Mouse (Mus musculus) intestine, embryonic 14.5 days (tissue): ENCODE results near the gene Tex44. TPM values are rescaled to one million over a fixed set of nuclear protein-coding genes. Genes with fewer than 3 reads are reported as not detected.

Source experiments
- ATAC-seq: fragments of 200-750 bp; cut with Nextera tagmentation; replicated peaks from 2 replicates; pipeline ENCODE4 v1.8.0; 2017; ENCODE audit warnings: low read depth, moderate number of reproducible peaks, moderate TSS enrichment, moderate library complexity; ENCODE audit not compliant: low FRiP score, low TSS enrichment
- DNase-seq: peaks from one replicate; pipeline ENCODE4 v3.0.0-alpha.2; 2018; ENCODE audit warnings: low spot score
- H3K27ac ChIP-seq: fragments of 300-500 bp; sonication (generic); 2 replicates; pipeline ENCODE4 v1.5.1; 2014; ENCODE audit warnings: low read depth, mild to moderate bottlenecking, control low read depth
- H3K27me3 ChIP-seq: fragments of 300-500 bp; sonication (generic); replicated peaks from 2 replicates; pipeline ENCODE4 v1.6.1; 2014; ENCODE audit warnings: low read length, control low read depth; ENCODE audit not compliant: control insufficient read depth, insufficient read depth
- H3K36me3 ChIP-seq: fragments of 300-500 bp; sonication (generic); 2 replicates; pipeline ENCODE4 v1.6.1; 2014; ENCODE audit warnings: low read length, control low read depth; ENCODE audit not compliant: control insufficient read depth, insufficient read depth
- H3K4me1 ChIP-seq: fragments of 300-500 bp; sonication (generic); replicated peaks from 2 replicates; pipeline ENCODE4 v1.6.1; 2014; ENCODE audit warnings: low read length, control low read depth, mixed read lengths; ENCODE audit not compliant: control insufficient read depth, insufficient read depth
- H3K4me2 ChIP-seq: fragments of 300-500 bp; sonication (generic); 2 replicates; pipeline ENCODE4 v1.6.1; 2014; ENCODE audit warnings: low read length
- H3K4me3 ChIP-seq: fragments of 300-500 bp; sonication (generic); 2 replicates; pipeline ENCODE4 v1.5.1; 2014; ENCODE audit warnings: low read depth, low read length, control low read depth, mixed read lengths
- H3K9ac ChIP-seq: fragments of 300-500 bp; sonication (generic); 2 replicates; pipeline ENCODE4 v1.6.1; 2014; ENCODE audit warnings: mild to moderate bottlenecking, low read length
- H3K9me3 ChIP-seq: fragments of 300-500 bp; sonication (generic); 2 replicates; pipeline ENCODE4 v1.6.1; 2016; ENCODE audit warnings: low read length, control low read depth; ENCODE audit not compliant: control insufficient read depth
- WGBS: fragments of 180-500 bp; shearing (Covaris S2); extraction: QIAGEN DNeasy Blood & Tissue Kit; methylation state at CpG from one replicate; pipeline ENCODE4 v1.1.7; 2014; 5-methylcytosine and 5-hydroxymethylcytosine counted together
- polyA plus RNA-seq: library from polyadenylated mRNA; unstranded; fragments of >200 nt; fragmentation: Nextera tagmentation; extraction: Ambion mirVana; gene quantifications from 2 replicates; pipeline ENCODE4 v1.2.1, GENCODE M21; 2014

The Tex44 gene
- not detected in 2 replicates for polyA plus RNA-seq

GRCm38 (mm10) chr1:86426128-86426527 is at the start of gene Tex44, which contains the start of gene Nmur1:
Gene Tex44, plus strand, starts transcription at chr1:86426329.
Gene Nmur1, minus strand, starts transcription at chr1:86426228.
- Histone ChIP-seq H3K4me3 (no peak within 1 kb of the TSS), H3K36me3 (no peaks in the 10 kb centered on the region), H3K9ac (no peak within 1 kb of the TSS), H3K4me2 (no peak within 1 kb of the TSS), H3K27me3 (no peaks in the 10 kb centered on the region), H3K27ac (no peak within 1 kb of the TSS), H3K4me1 (peaks cover 3% of the 10 kb centered on the region; the same call in 1 of the 2 replicates), H3K9me3 (no peaks in the 10 kb centered on the region)
- WGBS = 94% methylated on average over 8 of the region's 8 CpGs
- ATAC-seq (no peak), DNase-seq (no peak)

- Histone ChIP-seq H3K36me3 (no peaks in the 10 kb centered on the region), H3K27ac (no peak overlapping the region), H3K27me3 (no peaks in the 10 kb centered on the region), H3K4me3 (no peak overlapping the region), H3K4me1 (no peaks in the 10 kb centered on the region), H3K9me3 (no peaks in the 10 kb centered on the region), H3K4me2 (no peak overlapping the region), H3K9ac (no peak overlapping the region)
- 83% methylated on average over 5 of the region's 5 CpGs for WGBS
- no peak for DNase-seq
- no peak for ATAC-seq
These were observed 49.8 kb upstream of the Tex44 start for GRCm38 (mm10) chr1:86376354-86376753.

GRCm38 (mm10) chr1:86378662-86379061 is 47.5 kb upstream of the Tex44 start:
- Histone ChIP-seq H3K27ac (no peak overlapping the region), H3K4me2 (no peak overlapping the region), H3K9ac (no peak overlapping the region), H3K4me3 (no peak overlapping the region), H3K9me3 (no peaks in the 10 kb centered on the region), H3K27me3 (no peaks in the 10 kb centered on the region), H3K4me1 (no peaks in the 10 kb centered on the region), H3K36me3 (no peaks in the 10 kb centered on the region)
- 49% methylated on average over 6 of the region's 6 CpGs for whole genome bisulfite sequencing
- DNase-seq = no peak
- ATAC-seq = no peak

- Histone ChIP-seq H3K4me1 (no peaks in the 10 kb centered on the region), H3K4me2 (no peak overlapping the region), H3K9ac (no peak overlapping the region), H3K36me3 (no peaks in the 10 kb centered on the region), H3K27ac (no peak overlapping the region), H3K27me3 (no peaks in the 10 kb centered on the region), H3K9me3 (no peaks in the 10 kb centered on the region), H3K4me3 (no peak overlapping the region)
- DNase-seq (no peak), ATAC-seq (no peak)
- 76% methylated on average over 9 of the region's 9 CpGs for WGBS
These were observed 47.0 kb upstream of the Tex44 start for GRCm38 (mm10) chr1:86379161-86379569.

GRCm38 (mm10) chr1:86381027-86381426 is 45.1 kb upstream of the Tex44 start:
- 23% methylated on average over 13 of the region's 13 CpGs for WGBS
- H3K9ac ChIP-seq = no peak overlapping the region
- H3K4me3 ChIP-seq = no peak overlapping the region
- no peak for ATAC-seq
- DNase-seq = no peak
- no peaks in the 10 kb centered on the region for H3K9me3 ChIP-seq
- H3K36me3 ChIP-seq = no peaks in the 10 kb centered on the region
- no peak overlapping the region for H3K4me2 ChIP-seq
- no peaks in the 10 kb centered on the region for H3K4me1 ChIP-seq
- H3K27me3 ChIP-seq = no peaks in the 10 kb centered on the region
- H3K27ac ChIP-seq = no peak overlapping the region

- no peaks in the 10 kb centered on the region for H3K27me3 ChIP-seq
- 3% methylated on average over 11 of the region's 11 CpGs for WGBS
- ATAC-seq = peak; percentile 70; the same call in 1 of the 2 replicates
These were observed 36.9 kb upstream of the Tex44 start for GRCm38 (mm10) chr1:86389230-86389629.

GRCm38 (mm10) chr1:86391425-86391824 is 34.7 kb upstream of the Tex44 start:
- H3K9ac ChIP-seq = no peak overlapping the region
- DNase-seq (no peak), ATAC-seq (no peak)
- no peaks in the 10 kb centered on the region for H3K4me1 ChIP-seq
- H3K4me2 ChIP-seq = no peak overlapping the region
- no peaks in the 10 kb centered on the region for H3K27me3 ChIP-seq
- WGBS = 77% methylated on average over 2 of the region's 2 CpGs
- H3K9me3 ChIP-seq = no peaks in the 10 kb centered on the region
- no peaks in the 10 kb centered on the region for H3K36me3 ChIP-seq
- H3K4me3 ChIP-seq = no peak overlapping the region
- no peak overlapping the region for H3K27ac ChIP-seq

More at GRCm38 (mm10) chr1:86389230-86389629, 36.9 kb upstream of the Tex44 start:
- no peak overlapping the region for H3K27ac ChIP-seq
- no peaks in the 10 kb centered on the region for H3K4me1 ChIP-seq
- peak; percentile 95 for DNase-seq
- H3K9me3 ChIP-seq = no peaks in the 10 kb centered on the region
- H3K4me3 ChIP-seq = no peak overlapping the region
- no peak overlapping the region for H3K9ac ChIP-seq
- H3K36me3 ChIP-seq = no peaks in the 10 kb centered on the region
- no peak overlapping the region for H3K4me2 ChIP-seq

GRCm38 (mm10) chr1:86393219-86393618 is 32.9 kb upstream of the Tex44 start:
- Histone ChIP-seq H3K27me3 (no peaks in the 10 kb centered on the region), H3K36me3 (no peaks in the 10 kb centered on the region), H3K9me3 (no peaks in the 10 kb centered on the region), H3K27ac (no peak overlapping the region), H3K4me2 (no peak overlapping the region), H3K4me1 (0 out of 2 replicates have a peak, but pooled peaks cover 6% of the 10 kb centered on the region), H3K4me3 (no peak overlapping the region), H3K9ac (no peak overlapping the region)
- 74% methylated on average over 3 of the region's 3 CpGs for WGBS
- DNase-seq = no peak
- no peak for ATAC-seq

- DNase-seq = no peak
- Histone ChIP-seq H3K36me3 (no peaks in the 10 kb centered on the region), H3K9ac (no peak overlapping the region), H3K9me3 (no peaks in the 10 kb centered on the region), H3K27ac (no peak overlapping the region), H3K4me1 (0 out of 2 replicates have a peak, but pooled peaks cover 6% of the 10 kb centered on the region), H3K4me3 (no peak overlapping the region), H3K4me2 (no peak overlapping the region), H3K27me3 (no peaks in the 10 kb centered on the region)
- no peak for ATAC-seq
- WGBS = 90% methylated on average over 3 of the region's 3 CpGs
These were observed 31.9 kb upstream of the Tex44 start for GRCm38 (mm10) chr1:86394246-86394645.
